Mouse (Mus musculus): ENCODE data around the gene Stat5a.

The Stat5a gene

GRCm38 (mm10) chr11:100860198-100861048 is 1.3 kb downstream of the Stat5a start:
- DNase-seq (ENCODE audit: low spot score): peak; percentile 95

GRCm38 (mm10) chr11:100861335-100861734 is 2.2 kb downstream of the Stat5a start:
- DNase-seq (ENCODE audit: low spot score): no peak

DNA sequence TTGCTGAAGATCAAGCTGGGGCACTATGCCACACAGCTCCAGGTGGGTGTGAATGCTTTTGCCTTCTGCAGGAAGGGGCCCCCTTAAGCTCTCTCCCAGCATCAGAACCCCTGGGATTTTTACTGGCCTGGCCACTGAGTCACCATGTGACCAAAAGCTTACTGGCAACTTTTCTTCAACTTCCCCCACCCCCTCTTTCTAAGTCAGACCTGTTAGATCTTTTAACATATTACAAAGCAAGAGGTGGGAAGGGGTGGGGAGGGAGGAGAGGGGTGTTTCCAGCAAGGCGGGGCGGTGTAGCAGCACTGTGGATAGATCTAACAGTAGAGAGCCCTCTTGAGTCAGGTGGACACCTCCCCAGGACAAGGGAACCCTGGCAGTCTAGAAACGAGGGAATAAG is 2.7 kb downstream of the Stat5a start:
- DNase-seq (ENCODE audit: low spot score): no peak

GRCm38 (mm10) chr11:100863141-100863540 is 4.0 kb downstream of the Stat5a start:
- no peak for DNase-seq (ENCODE audit: low spot score)

- no peak for DNase-seq (ENCODE audit: low spot score)
Observed at GRCm38 (mm10) chr11:100865618-100866017, 6.5 kb downstream of the Stat5a start.

DNA sequence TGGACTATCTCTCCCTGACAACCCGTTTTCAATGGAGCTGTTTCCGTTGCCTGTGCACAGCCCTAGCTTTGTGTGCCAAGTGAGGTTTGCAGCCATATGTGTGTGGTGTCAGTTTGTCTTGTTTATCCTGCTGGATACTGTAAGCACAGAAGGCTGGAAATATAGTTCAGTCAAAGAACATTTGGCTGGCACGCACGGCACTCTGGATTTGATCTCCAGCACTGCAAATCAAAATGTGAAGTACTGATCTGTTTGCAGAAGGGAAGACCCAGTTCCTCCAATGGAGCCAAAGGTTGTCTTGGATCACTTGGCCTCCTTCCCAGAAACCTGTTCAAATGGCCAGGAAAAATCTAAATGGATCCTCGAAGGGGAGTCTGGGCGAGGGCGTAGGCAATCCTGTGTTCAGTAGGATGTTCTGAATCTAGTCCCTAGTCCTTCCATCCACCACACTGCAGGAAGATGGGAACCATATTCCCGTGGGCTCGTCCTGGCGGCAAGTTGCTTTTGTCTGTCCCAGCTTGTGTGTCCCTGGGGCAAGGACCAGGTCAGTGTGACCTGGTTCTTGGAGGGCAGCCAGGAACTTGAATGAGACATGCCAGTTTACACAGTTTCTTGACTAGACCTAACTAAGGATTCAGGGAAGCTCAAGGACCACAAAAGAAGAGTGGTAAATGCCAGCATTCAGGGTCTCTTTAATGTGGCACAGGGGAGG is 11.3 kb downstream of the Stat5a start:
- DNase-seq (ENCODE audit: low spot score): no peak

DNA sequence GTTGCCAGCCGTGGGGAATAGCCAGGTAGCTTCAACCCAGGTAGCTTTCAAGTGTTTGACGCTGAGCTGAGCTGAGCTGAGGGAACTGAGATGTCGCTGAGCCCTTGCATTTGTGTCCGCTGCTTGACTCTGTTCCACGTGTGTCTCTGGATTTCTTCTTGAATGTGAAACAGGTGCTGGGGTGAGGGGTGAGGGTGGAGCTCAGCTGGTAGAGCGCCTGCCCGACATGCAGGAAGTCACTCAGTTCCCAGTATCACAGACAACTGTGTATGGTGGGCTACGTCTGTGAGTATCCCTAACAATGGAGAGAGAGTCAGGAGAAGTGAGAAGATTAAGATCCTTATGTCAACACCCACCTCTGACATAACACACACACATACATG is 11.8 kb downstream of the Stat5a start:
- no peak for DNase-seq (ENCODE audit: low spot score)

GRCm38 (mm10) chr11:100875761-100876160 is 16.6 kb downstream of the Stat5a start:
- DNase-seq (ENCODE audit: low spot score): no peak

DNA sequence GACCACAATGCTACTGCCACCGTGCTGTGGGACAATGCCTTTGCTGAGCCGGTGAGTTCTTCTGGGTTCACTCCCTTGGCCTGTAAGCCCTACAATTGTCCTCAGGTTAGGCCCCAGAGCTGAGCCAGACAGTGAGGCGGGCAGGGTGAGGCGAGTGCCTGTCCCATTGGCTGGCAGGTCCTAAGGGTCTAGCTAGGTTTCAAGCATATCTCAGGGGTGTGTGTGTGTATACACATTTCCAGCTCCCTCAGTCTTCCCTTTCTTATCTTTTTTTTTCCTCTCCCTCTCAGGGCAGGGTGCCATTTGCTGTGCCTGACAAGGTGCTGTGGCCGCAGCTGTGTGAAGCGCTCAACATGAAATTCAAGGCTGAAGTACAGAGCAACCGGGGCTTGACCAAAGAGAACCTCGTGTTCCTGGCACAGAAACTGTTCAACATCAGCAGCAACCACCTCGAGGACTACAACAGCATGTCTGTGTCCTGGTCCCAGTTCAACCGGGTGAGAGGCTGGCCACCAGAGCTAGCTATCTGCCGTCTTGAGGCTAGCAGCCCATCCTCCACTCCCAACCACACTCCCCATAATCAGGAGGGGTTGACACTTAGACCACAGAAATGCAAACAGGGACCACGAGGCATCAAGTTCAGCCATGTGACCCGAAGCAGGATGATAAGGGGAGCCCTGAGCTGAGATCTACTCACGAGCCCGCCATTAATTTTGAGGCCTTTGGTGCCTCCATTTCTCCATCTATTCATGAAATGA is 20.3 kb downstream of the Stat5a start:
- no peak for DNase-seq (ENCODE audit: low spot score)

DNA sequence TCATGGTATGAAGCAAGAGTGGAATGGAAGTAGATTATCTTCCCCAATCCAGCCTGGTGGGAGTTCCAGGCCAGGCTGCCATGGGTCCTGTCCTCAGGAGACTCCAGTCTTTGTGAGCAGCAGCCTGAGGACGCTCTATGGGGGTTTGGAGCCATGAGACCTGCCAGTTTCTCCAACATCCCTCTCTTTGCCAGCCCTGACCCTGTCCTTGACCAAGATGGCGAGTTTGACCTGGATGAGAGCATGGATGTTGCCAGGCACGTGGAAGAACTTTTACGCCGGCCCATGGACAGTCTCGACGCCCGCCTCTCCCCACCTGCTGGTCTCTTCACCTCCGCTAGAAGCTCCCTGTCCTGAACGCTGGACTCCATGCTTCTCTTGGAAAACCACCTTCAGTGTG is 24.5 kb downstream of the Stat5a start:
- DNase-seq (ENCODE audit: low spot score): no peak

GRCm38 (mm10) chr11:100885472-100885871 is 26.3 kb downstream of the Stat5a start:
- no peak for DNase-seq (ENCODE audit: low spot score)

DNA sequence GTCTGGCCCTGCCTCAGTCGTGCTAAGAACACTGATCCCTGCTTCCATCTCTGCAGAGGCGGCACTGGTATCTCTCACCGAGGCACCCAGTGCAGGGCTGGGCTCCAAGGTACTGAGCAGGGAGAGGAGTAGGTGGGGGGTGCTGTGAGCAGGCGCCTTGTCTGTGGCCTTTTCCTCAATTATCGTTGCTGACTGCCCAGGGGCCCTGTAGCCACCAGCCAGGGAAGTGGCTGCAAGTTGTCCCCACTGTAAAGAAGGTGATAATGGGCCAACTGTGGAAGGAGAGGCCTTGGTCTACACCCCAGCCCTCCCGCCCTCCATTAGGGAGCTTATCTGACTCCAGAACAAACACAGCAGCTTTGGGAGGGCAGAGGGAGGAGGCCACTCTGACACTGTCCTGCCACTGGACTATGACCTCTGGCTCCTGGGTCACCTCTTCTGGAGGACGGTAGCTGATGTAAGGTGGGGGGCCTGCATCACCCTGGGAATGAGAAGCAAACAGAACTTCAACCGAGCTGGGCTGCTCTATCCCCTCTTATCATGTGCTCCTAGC is 27.1 kb downstream of the Stat5a start:
- DNase-seq (ENCODE audit: low spot score): no peak

DNA sequence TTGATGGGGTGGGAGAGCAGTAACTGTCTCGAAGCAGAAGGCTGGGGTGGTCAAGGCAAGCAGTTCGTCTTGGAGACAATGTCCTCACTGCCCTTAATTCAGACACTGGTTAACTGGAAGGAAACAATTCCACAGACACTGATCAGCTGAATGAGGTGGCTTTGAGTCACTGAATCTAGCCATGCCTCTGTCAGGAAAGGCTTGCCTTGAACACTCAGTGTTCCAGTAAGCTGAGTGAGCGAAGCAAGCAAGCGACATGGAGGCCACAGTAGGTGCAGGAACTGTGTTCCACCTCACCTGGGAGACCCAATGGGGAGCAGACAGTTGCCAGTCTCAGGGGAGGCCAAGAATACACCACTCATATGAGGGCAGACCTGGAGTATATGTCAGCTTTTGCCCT is 28.1 kb downstream of the Stat5a start:
- no peak for DNase-seq (ENCODE audit: low spot score)

DNA sequence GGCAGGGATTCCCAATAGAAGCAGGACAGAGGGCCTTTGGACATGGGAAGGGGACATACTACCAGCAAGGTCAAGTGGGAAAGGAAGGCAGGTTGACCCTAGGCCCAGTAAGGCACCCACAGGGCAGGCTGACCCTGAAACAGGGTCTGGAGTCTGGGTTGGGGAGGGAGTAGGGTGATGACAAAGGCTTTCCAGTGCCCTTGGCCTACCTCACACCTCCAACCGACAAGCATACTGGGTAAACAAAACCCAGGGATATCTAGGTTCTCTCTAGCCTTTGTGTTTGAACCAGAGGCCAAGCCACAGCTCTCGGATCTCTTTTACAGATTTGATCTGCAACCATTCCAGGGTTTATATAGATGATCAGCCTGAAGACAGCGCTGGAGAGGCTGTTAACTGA is 28.6 kb downstream of the Stat5a start:
- DNase-seq (ENCODE audit: low spot score): no peak

- no peak for DNase-seq (ENCODE audit: low spot score)
Observed at GRCm38 (mm10) chr11:100888348-100888820, 29.2 kb downstream of the Stat5a start.

GRCm38 (mm10) chr11:100890481-100890880 is 31.3 kb downstream of the Stat5a start:
- DNase-seq (ENCODE audit: low spot score): no peak

GRCm38 (mm10) chr11:100891256-100892123 is 32.3 kb downstream of the Stat5a start:
- DNase-seq (ENCODE audit: low spot score): peak; percentile 53

DNA sequence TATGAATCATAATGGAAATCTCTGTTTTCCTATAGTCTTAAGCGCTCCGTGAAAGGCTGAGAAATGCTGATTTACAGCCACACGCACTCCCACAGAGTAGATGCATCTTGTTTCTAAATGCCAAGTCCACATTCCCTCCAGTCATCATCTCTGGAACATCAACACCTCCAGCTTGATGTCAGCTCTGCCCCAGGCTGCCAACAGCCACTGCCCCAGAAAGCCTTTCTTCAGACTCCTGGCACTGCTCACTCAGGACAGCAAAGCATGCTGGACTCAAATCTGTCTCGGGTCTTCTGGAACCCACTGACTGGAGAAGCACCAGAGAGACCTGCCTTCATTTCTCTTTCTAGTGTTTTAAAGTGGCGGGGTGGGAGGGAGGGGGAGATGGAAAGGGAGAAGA is 33.3 kb downstream of the Stat5a start:
- no peak for DNase-seq (ENCODE audit: low spot score)

DNA sequence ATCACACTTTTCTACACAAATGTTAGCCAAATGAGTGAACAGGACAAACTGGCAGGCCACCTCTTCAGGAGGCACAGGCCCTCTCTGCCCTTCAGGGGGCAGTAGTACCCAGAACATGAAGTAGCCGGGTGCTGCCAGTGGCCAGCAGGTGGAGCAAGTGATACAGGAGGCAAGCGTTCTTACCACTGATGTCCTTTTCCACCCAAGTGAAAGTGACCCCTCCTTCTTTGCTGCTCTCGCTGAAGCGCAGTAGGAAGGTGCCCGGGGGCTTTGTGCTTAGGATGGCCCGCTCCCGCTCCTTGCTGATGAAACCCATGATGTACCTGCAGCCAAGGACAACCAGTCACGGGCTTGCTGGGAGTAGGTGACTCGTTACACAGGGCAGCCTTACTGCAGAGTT is 34.3 kb downstream of the Stat5a start:
- DNase-seq (ENCODE audit: low spot score): peak; percentile 89

GRCm38 (mm10) chr11:100894146-100894918 is 35.2 kb downstream of the Stat5a start:
- DNase-seq (ENCODE audit: low spot score): no peak

DNA sequence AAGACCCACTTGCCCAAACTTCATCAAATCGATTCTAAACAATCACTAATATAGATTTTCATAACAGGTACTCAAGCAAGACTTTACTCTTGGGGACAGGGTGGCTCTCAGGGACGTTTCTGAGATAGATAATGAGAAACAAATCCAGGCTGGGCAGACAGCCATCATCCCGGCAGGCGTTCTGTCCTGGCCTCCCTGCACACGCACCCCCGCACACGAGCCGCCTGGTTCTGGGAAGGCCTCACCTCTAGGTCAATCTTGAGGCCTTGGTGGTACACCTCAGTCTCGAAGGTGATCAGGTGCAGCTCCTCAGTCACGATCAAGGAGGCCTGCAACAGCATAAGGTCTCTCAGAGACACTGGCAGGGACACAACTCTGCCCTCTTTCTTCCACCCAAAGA is 36.9 kb downstream of the Stat5a start:
- no peak for DNase-seq (ENCODE audit: low spot score)

Data from T-cell, adult 2 months (primary cell).